Mouse (Mus musculus): ENCODE results near the gene Gimap3. TPM values are rescaled to one million over a fixed set of nuclear protein-coding genes. Genes with fewer than 3 reads are reported as not detected.
A peak's percentile ranks its signal among the peaks of the same experiment; 100 is the strongest.

Gimap3 gene
- not detected for total RNA-seq (2021)
- long read RNA-seq, result 0 reads

- DNase-seq (ENCODE audit: low spot score in 2 of 2), result no peak
Measured at GRCm38 (mm10) chr6:48770696-48771095, at the start of gene Gimap3. Gimap3 (minus strand) TSS chr6:48770851.

GRCm38 (mm10) chr6:48817815-48818214 lies 47.2 kb upstream of the Gimap3 start:
- DNase-seq (ENCODE audit: low spot score in 2 of 2), result peak; percentile 24 to 82

- no peak for DNase-seq (ENCODE audit: low spot score in 2 of 2)
Measured at GRCm38 (mm10) chr6:48815013-48815412, 44.4 kb upstream of the Gimap3 start.

- no peak for DNase-seq (ENCODE audit: low spot score in 2 of 2)
Measured at GRCm38 (mm10) chr6:48809494-48810219, 39.0 kb upstream of the Gimap3 start.

GRCm38 (mm10) chr6:48806746-48807145 lies 36.1 kb upstream of the Gimap3 start:
- DNase-seq (ENCODE audit: low spot score in 2 of 2), result no peak

- no peak for DNase-seq (ENCODE audit: low spot score in 2 of 2)
Measured at GRCm38 (mm10) chr6:48804346-48804745, 33.7 kb upstream of the Gimap3 start.

DNA sequence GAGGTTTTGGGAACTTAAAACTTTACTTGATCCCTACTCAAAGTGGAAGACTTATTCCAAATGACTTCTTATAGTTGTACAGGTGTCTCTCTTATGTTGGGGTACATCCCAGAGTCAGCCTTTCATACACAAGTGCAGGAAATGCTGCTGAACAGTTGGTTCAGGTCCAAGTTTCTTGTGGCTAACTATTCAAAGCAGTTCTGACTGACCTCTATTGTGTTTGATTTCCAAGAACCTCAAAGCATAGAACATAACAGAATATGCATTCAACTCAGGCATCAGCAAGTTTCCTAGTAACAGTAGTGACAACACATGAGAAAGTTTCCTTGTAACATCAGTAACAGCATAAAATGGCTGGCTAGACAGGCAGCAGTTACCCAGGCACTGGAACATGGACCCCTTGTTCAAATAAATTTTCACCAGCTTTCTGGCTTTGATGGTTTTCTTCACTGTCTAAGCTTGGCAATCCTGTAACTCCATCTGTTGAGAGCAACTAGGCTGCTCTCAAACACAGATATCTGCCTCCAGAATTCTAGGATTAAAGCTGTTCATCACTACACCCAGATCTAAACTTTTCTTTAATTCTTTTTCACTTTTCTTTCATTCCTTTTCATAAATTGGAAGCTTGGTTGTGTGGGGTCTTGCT lies 32.9 kb upstream of the Gimap3 start:
- peak in 1 of 2 experiments; percentile 11 for DNase-seq (ENCODE audit: low spot score in 2 of 2)

DNA sequence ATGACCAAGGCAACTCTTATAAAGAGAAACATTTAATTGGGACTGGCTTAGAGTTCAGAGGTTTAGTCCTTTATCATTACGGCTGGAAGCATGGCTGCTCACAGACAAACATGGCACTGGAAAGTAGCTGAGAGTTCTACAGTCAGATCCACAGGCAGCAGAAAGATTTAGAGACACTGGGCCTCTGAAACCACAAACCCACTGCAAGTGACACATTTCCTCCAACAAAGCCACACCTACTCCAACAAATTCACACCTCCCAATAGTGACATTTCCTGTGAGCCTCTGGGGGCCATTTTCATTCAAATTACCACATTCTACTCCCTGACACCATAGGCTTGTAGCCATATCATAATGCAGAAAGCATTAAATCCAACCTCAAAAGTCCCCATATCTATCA lies 31.2 kb upstream of the Gimap3 start:
- DNase-seq (ENCODE audit: low spot score in 2 of 2), result no peak

GRCm38 (mm10) chr6:48787867-48788266 lies 17.2 kb upstream of the Gimap3 start:
- DNase-seq (ENCODE audit: low spot score in 2 of 2), result no peak

- no peak for DNase-seq (ENCODE audit: low spot score in 2 of 2)
Measured at GRCm38 (mm10) chr6:48785601-48786000, 14.9 kb upstream of the Gimap3 start.

GRCm38 (mm10) chr6:48785189-48785588 lies 14.5 kb upstream of the Gimap3 start:
- no peak for DNase-seq (ENCODE audit: low spot score in 2 of 2)

DNA sequence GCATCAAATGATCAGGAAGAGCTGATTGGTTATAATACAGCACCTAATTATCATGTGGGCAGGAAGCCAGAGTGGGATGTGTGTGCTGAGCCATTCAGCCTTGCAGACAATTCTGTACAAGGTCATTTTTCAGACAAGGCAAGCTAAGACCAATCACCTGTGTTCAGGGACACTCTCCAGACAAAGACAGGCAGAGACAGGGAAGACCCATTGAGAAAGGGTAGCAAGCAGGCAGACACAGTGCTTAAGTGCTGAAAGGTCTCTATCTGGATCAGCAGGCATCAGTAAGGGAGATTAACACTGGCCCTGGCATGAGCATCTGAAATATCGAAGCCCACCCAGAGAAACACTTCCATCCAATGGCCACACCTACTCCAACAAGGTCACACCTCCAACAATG lies 13.8 kb upstream of the Gimap3 start:
- DNase-seq (ENCODE audit: low spot score in 2 of 2), result no peak

- DNase-seq (ENCODE audit: low spot score in 2 of 2), result peak; percentile 42 to 85
Measured at GRCm38 (mm10) chr6:48772030-48772429, 1.4 kb upstream of the Gimap3 start.

DNA sequence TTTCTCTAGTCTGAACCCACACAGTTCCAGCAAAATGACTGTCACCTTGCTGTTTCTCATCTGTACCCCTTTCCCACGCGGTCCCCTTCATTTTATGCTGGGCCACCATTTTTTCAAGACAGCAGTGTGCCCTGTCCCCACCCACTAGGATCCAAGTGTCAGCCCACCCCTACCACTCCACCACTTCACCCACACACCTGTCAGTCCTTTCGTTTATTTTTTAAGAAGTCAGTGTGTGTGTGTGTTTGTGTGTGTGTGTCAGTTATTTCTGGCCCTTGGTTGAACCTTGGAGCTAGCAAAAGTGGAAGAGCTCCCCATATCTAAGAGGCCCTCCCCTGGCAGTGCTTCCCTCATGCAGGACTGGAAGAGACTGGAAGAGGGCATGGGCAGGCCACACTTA lies 1.7 kb downstream of the Gimap3 start:
- no peak for DNase-seq (ENCODE audit: low spot score in 2 of 2)

DNA sequence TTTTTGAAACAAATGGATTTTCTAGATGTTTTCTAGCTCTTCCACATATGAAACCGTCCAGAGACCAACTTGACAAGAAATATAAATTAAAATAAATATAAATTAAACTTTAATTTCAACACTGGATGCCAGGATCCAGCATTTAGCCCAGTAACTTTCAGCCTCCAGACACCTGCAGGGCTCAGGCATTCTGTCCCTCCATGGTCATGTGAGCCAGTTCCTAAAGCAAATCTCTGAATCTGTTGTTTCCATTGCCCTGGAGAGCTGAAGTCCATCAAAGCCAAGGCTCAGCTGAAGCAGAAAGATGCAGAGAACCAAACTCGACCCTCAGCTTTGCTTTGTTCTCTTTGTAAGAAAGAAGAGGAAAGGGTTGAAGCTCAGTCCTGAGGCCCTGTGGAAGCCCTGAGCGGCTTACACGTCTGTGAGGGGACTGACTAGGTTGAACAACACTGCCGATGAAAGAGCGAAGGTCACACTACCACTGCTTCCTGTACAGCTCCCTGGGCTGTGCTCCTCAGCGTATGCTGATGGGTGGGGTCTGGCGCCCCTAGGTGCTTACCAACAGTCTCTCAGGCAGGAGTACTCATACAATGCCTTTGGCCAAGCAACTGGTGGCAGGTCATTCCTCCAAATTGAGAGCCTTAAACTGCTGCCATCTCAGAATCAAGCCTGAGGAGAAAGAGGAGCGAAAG lies 2.3 kb downstream of the Gimap3 start:
- no peak for DNase-seq (ENCODE audit: low spot score in 2 of 2)

DNA sequence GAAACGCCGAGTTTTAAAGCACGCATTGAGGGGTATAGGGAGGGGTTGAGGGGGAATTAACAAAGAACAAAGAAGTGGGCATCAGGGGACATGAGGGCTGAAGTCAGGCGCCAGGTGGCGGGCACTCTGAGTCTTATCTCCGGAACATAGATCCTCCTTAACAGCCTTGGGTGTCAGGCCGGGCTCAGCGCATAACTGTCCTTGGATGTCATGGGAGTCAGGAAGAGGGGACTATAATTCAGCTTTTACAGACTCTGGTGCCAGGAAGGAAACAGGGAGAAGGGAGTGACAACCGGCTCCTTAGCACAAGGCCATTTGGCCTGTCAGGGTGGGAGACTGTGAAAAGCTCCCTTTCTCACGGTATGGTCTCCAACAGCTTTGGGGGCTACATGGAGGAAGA lies 6.2 kb downstream of the Gimap3 start:
- no peak for DNase-seq (ENCODE audit: low spot score in 2 of 2)

DNA sequence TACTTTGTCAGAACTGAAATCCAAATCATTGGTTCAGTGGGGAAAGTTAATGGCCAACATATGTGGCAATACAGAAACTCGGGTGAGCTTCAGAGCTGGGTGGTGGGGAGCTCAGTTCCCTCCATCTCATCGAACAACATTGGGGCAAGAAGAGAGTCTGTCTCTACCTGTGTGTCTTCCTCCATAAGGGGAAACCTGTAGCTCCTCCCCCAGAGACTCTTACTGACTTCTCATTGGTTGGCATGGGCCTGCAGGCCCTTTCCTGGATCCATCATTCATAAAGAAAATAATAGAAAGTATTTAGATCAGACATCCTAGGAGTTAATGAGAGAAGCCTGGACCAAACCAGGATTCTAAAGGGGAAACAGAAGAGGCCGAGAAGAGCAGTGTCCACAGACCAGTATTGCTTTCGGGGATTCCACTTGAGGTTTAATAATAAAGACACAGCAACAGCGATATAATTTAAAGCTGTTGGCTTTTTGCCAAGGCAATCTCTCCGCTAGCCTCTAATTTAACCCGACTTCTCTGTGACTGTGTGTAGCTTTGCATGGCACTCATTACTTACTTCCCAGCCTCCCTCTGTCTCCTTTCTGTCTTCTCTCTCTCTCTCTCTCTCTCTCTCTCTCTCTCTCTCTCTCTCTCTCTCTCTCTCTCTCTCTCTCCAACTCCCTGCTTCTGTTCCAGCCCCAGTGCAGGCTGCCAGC lies 6.9 kb downstream of the Gimap3 start:
- DNase-seq (ENCODE audit: low spot score in 2 of 2), result no peak

- DNase-seq (ENCODE audit: low spot score in 2 of 2), result no peak
Measured at GRCm38 (mm10) chr6:48747091-48747966, 23.3 kb downstream of the Gimap3 start.

DNA sequence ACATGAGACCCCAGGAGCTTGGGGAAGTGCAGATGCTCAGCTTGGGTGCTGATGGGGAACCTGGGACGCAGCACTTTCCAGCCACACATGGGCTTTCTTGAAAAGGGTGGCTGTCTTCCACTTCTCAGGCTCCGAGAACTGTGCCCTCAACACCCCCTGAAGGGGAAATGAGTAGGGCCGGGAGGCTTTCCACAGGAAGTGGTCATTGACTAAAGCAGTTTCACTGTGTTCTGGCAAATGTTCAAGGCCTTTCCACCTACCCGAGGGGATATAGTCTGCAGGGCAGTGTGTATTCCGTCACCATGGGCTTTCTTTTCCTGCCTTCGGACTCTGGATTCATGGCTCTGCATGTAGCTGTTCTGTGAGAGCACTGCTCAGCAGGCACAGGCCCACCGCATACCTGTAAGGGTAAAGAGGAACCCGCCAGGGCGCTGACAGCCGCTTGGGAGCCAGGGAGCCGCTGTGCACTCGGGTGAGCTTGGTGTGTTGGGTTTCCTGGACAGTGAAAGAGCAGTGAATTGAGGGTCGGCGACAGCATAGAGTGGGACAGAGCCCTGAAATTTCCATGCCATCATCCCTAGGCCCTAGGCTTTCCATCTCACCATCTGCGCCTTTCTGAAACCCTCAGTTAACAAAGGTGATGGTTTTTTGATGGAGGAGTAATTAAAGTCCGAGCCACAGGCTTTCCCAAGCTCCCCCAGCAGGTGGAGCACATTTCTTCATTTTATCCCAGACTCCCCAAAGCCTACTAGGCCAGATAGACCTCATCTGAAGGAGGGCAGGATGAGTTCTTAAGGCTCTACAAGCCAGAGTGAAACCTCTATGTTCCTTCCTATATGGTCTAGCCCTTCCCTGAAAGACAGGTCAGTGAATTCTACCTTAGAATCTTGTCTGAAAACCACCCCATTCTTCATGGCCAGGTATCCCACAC lies 24.4 kb downstream of the Gimap3 start, which contains the start of gene Gimap5:
TSS of gene Gimap5 (plus strand) at position 239 of the 931 bp plus-strand sequence.
- peak in 1 of 2 experiments; percentile 31 for DNase-seq (ENCODE audit: low spot score in 2 of 2)
